9 mouse cellular contexts compared by ENCODE assay signal in genomic region chr3:87944838-87945600, GRCm38 (mm10). TPM values are rescaled to one million over a fixed set of nuclear protein-coding genes. Genes with fewer than 3 reads are reported as not detected.
DNase-seq lines count a peak whose midpoint lies in the region; ATAC-seq and TF ChIP-seq lines count a peak whose summit lies in the region.
"Had no signal": no experiment of that assay in that cellular context is flagged by ENCODE, and none has a peak within 500 bp of the region (broad histone marks: within the 10 kb centered on the region; RNA-seq: fewer than 3 reads in every experiment).

No protein-coding gene starts in this region.

- no peak overlapping the region for H3ac ChIP-seq in myocyte (ENCODE audit: control insufficient read depth, insufficient read length)

- no peaks in the 10 kb centered on the region for H3K79me2 ChIP-seq in myocyte (ENCODE audit: control insufficient read depth, insufficient read depth)

- no peaks in the 10 kb centered on the region for H3K9me3 ChIP-seq in embryonic facial prominence, embryonic 11.5 days (replicated peaks; ENCODE audit: control insufficient read depth, low read length)
- no peaks in the 10 kb centered on the region for H3K9me3 ChIP-seq in heart, postnatal 0 days (replicated peaks; ENCODE audit: control insufficient read depth, low read length)

- TF ChIP-seq EP300 in heart, postnatal 0 days (IDR thresholded peaks at IDR 0.05; ENCODE audit: low read depth) = no peak

- TF ChIP-seq POLR2A in myocyte (IDR thresholded peaks at IDR 0.05; ENCODE audit: insufficient read length, low read depth) = peak; percentile 62

- peak; percentile 25 for DNase-seq in kidney, postnatal 10 days
- no peak for DNase-seq in kidney, adult 8-10 months
- DNase-seq in embryonic facial prominence, embryonic 11.5 days (ENCODE audit: low spot score) = no peak
- DNase-seq in heart, postnatal 0 days (ENCODE audit: low spot score) = peak; percentile 30
- no peak for DNase-seq in thymus, postnatal 10 days (ENCODE audit: low spot score in 2 of 2)
- no peak for DNase-seq in thymus, adult 18-20 months
- no peak for DNase-seq in ovary, postnatal 14 days (ENCODE audit: low spot score)

- 23% methylated on average over 4 of the region's 4 CpGs for WGBS in embryonic facial prominence, embryonic 11.5 days
- WGBS in heart, postnatal 0 days = 17% methylated on average over 4 of the region's 4 CpGs

- TF ChIP-seq CTCF in heart, postnatal 0 days (IDR thresholded peaks at IDR 0.05; ENCODE audit: low read depth) = no peak

- H3K36me3 ChIP-seq in embryonic facial prominence, embryonic 11.5 days (replicated peaks; ENCODE audit: control insufficient read depth, insufficient read depth, low read depth, low read length) = peaks cover 3% of the 10 kb centered on the region; the same call in 1 of the 2 replicates
- peaks cover 25% of the 10 kb centered on the region for H3K36me3 ChIP-seq in heart, postnatal 0 days (replicated peaks; ENCODE audit: control insufficient read depth, insufficient read depth, low read length)
- H3K36me3 ChIP-seq in myocyte (ENCODE audit: control insufficient read depth, insufficient read depth) = peaks cover 16% of the 10 kb centered on the region

- peaks cover 32% of the 10 kb centered on the region for H3K4me1 ChIP-seq in embryonic facial prominence, embryonic 11.5 days (ENCODE audit: control insufficient read depth, insufficient read depth, low read length)
- peaks cover 10% of the 10 kb centered on the region for H3K4me1 ChIP-seq in heart, postnatal 0 days (ENCODE audit: control insufficient read depth, insufficient read depth)

- H3K27me3 ChIP-seq in embryonic facial prominence, embryonic 11.5 days (ENCODE audit: control insufficient read depth, insufficient read depth, low read length) = no peaks in the 10 kb centered on the region
- H3K27me3 ChIP-seq in heart, postnatal 0 days (ENCODE audit: control insufficient read depth, insufficient read depth, low read length) = peaks cover 38% of the 10 kb centered on the region
- no peaks in the 10 kb centered on the region for H3K27me3 ChIP-seq in myocyte (ENCODE audit: control insufficient read depth, insufficient read depth, insufficient read length)

- H3K4me2 ChIP-seq in embryonic facial prominence, embryonic 11.5 days (ENCODE audit: low read depth, low read length) = no peak overlapping the region
- no peak overlapping the region for H3K4me2 ChIP-seq in heart, postnatal 0 days (ENCODE audit: low read depth, low read length)
- H3K4me2 ChIP-seq in myocyte (ENCODE audit: low read depth) = peak overlapping the region; percentile 67

- H3K9ac ChIP-seq in embryonic facial prominence, embryonic 11.5 days (replicated peaks; ENCODE audit: low read length) = peak overlapping the region; percentile 30
- no peak overlapping the region for H3K9ac ChIP-seq in heart, postnatal 0 days (replicated peaks; ENCODE audit: low read depth, low read length)

- 0 out of 2 replicates have a peak, but pooled peaks have one; percentile 3 for ATAC-seq in embryonic facial prominence, embryonic 11.5 days (replicated peaks; ENCODE audit: insufficient number of reproducible peaks, low FRiP score, low TSS enrichment, low read depth)
- peak; percentile 58 for ATAC-seq in heart, postnatal 0 days (ENCODE audit: insufficient read depth, low read depth)

- H3K4me3 ChIP-seq in embryonic facial prominence, embryonic 11.5 days (ENCODE audit: low read depth, low read length) = no peak overlapping the region
- no peak overlapping the region for H3K4me3 ChIP-seq in heart, postnatal 0 days (ENCODE audit: low read depth, low read length)
- no peak overlapping the region for H3K4me3 ChIP-seq in myocyte
- H3K4me3 ChIP-seq: heart, adult 2 months had no signal

- H3K27ac ChIP-seq in embryonic facial prominence, embryonic 11.5 days (replicated peaks; ENCODE audit: low read depth, low read length) = peak overlapping the region; percentile 96
- H3K27ac ChIP-seq in heart, postnatal 0 days (ENCODE audit: low read depth) = no peak overlapping the region
- H3K27ac ChIP-seq: heart, adult 2 months had no signal

TF ChIP-seq in myocyte, 11 proteins besides CTCF, POLR2A, EP300 and RAD21:
- peak in 1 of 3 experiments; percentile 32 for TF ChIP-seq MYOD1 (IDR thresholded peaks at IDR 0.05; ENCODE audit: control insufficient read depth in 1 of 3, insufficient read length in 2 of 3, low read depth in 2 of 3)
- TF ChIP-seq MYOG (IDR thresholded peaks at IDR 0.05; ENCODE audit: control insufficient read depth in 1 of 3, insufficient read depth in 1 of 3, insufficient read length in 2 of 3, low read depth in 2 of 3) = no peak
- peak; percentile 88 for TF ChIP-seq POLR2AphosphoS2 (IDR thresholded peaks at IDR 0.05; ENCODE audit: insufficient read length, low read depth)
- TF ChIP-seq MAX (IDR thresholded peaks at IDR 0.05; ENCODE audit: low read depth) = no peak

RNA-seq across cellular contexts. Expression of gene Crabp2, which starts 3.4 kb away (rescaled TPM):
- polyA plus RNA-seq in embryonic facial prominence, embryonic 11.5 days (2014; fragmentation: Nextera tagmentation; extraction: Ambion mirVana) = 626 and 642 TPM in 2 replicates
- total RNA-seq in heart, postnatal 0 days (2014; rRNA removed; ENCODE audit: low replicate concordance) = 0.53 TPM in 1 of 2 replicates, not detected in the other
- polyA plus RNA-seq in heart, postnatal 0 days (2015; fragmentation: Nextera tagmentation; extraction: Ambion mirVana) = 0.37 and 0.62 TPM in 2 replicates
- 67.6 TPM for polyA plus RNA-seq in myocyte (2012; fragmentation: generic; extraction: Trizol)
- polyA plus RNA-seq: heart, adult 2 months had no signal

RNA-seq across cellular contexts. Expression of gene Rrnad1, which starts 14.5 kb away (rescaled TPM):
- 13.5 and 16.0 TPM in 2 replicates for polyA plus RNA-seq in embryonic facial prominence, embryonic 11.5 days (2014; fragmentation: Nextera tagmentation; extraction: Ambion mirVana)
- 14.5 and 56.8 TPM in 2 replicates for total RNA-seq in heart, postnatal 0 days (2014; rRNA removed; ENCODE audit: low replicate concordance)
- 7.9 and 8.0 TPM in 2 replicates for polyA plus RNA-seq in heart, postnatal 0 days (2015; fragmentation: Nextera tagmentation; extraction: Ambion mirVana)
- 7.0 TPM for polyA plus RNA-seq in myocyte (2012; fragmentation: generic; extraction: Trizol)

RNA-seq across cellular contexts. Expression of gene Isg20l2, which starts 14.9 kb away (rescaled TPM):
- 51.5 and 52.3 TPM in 2 replicates for polyA plus RNA-seq in embryonic facial prominence, embryonic 11.5 days (2014; fragmentation: Nextera tagmentation; extraction: Ambion mirVana)
- 8.2 and 24.0 TPM in 2 replicates for total RNA-seq in heart, postnatal 0 days (2014; rRNA removed; ENCODE audit: low replicate concordance)
- polyA plus RNA-seq in heart, postnatal 0 days (2015; fragmentation: Nextera tagmentation; extraction: Ambion mirVana) = 14.2 and 16.2 TPM in 2 replicates
- polyA plus RNA-seq in myocyte (2012; fragmentation: generic; extraction: Trizol) = 19.4 TPM

RNA-seq across cellular contexts. Expression of gene Mrpl24, which starts 25.7 kb away (rescaled TPM):
- polyA plus RNA-seq in embryonic facial prominence, embryonic 11.5 days (2014; fragmentation: Nextera tagmentation; extraction: Ambion mirVana) = 73.6 and 79.3 TPM in 2 replicates
- total RNA-seq in heart, postnatal 0 days (2014; rRNA removed; ENCODE audit: low replicate concordance) = 53.9 and 57.1 TPM in 2 replicates
- polyA plus RNA-seq in heart, postnatal 0 days (2015; fragmentation: Nextera tagmentation; extraction: Ambion mirVana) = 62.3 and 67.2 TPM in 2 replicates
- 114 TPM for polyA plus RNA-seq in myocyte (2012; fragmentation: generic; extraction: Trizol)

RNA-seq across cellular contexts. Expression of gene Nes, which starts 25.9 kb away (rescaled TPM):
- 15.1 and 16.2 TPM in 2 replicates for polyA plus RNA-seq in embryonic facial prominence, embryonic 11.5 days (2014; fragmentation: Nextera tagmentation; extraction: Ambion mirVana)
- total RNA-seq in heart, postnatal 0 days (2014; rRNA removed; ENCODE audit: low replicate concordance) = 17.2 and 35.7 TPM in 2 replicates
- polyA plus RNA-seq in heart, postnatal 0 days (2015; fragmentation: Nextera tagmentation; extraction: Ambion mirVana) = 9.1 and 9.9 TPM in 2 replicates
- polyA plus RNA-seq in myocyte (2012; fragmentation: generic; extraction: Trizol) = 268 TPM

Comparison
In these comparisons a context has a peak if more than half of its experiments do, and no peak if none do; other contexts are left out.
1. DNase-seq: peak in kidney, postnatal 10 days (single experiment) and heart, postnatal 0 days (single experiment); none in kidney, adult 8-10 months (0 of 2), embryonic facial prominence, embryonic 11.5 days (single experiment), thymus, postnatal 10 days (0 of 2), thymus, adult 18-20 months (0 of 2) and ovary, postnatal 14 days (single experiment).
2. RNA of gene Crabp2, which starts 3.4 kb away (polyA plus RNA-seq): 626 to 642 TPM in embryonic facial prominence, embryonic 11.5 days and 67.6 TPM in myocyte (single experiment); 0.37 to 0.62 TPM in heart, postnatal 0 days; every median in the first group is over 10 times any median in the second.